Mouse (Mus musculus) ES-Bruce4 (cell line): ENCODE measurements around the gene Lpgat1. TPM values are rescaled to one million over a fixed set of nuclear protein-coding genes. Genes with fewer than 3 reads are reported as not detected.
A peak's percentile ranks its signal among the peaks of the same experiment; 100 is the strongest.

Experiments used
- H3K27ac ChIP-seq: 2 replicates; pipeline ENCODE4 v1.5.1; 2012; ENCODE audit warnings: low read length, inconsistent platforms; ENCODE audit not compliant: insufficient read depth
- H3K27me3 ChIP-seq: 2 replicates; pipeline ENCODE4 v1.6.1; 2012; ENCODE audit warnings: mild to moderate bottlenecking, low read length, inconsistent platforms; ENCODE audit not compliant: control insufficient read depth, poor library complexity, insufficient read depth, severe bottlenecking
- H3K36me3 ChIP-seq: 2 replicates; pipeline ENCODE4 v1.6.1; 2012; ENCODE audit warnings: inconsistent platforms, mild to moderate bottlenecking, low read length, moderate library complexity; ENCODE audit not compliant: control insufficient read depth, poor library complexity, insufficient read depth, severe bottlenecking
- H3K4me1 ChIP-seq: one replicate; pipeline ENCODE4 v1.8.1; 2011; ENCODE audit warnings: low read length; ENCODE audit not compliant: control insufficient read depth, insufficient read depth
- H3K4me3 ChIP-seq: 2 replicates; pipeline ENCODE4 v1.5.1; 2011; ENCODE audit warnings: low read depth, mild to moderate bottlenecking, low read length
- H3K9ac ChIP-seq: 2 replicates; pipeline ENCODE4 v1.6.1; 2012; ENCODE audit warnings: low read depth, mild to moderate bottlenecking, inconsistent platforms; ENCODE audit not compliant: poor library complexity, severe bottlenecking
- H3K9me3 ChIP-seq: replicated peaks from 2 replicates; pipeline ENCODE4 v1.6.1; 2012; ENCODE audit warnings: mild to moderate bottlenecking, low read length, inconsistent platforms; ENCODE audit not compliant: control insufficient read depth, poor library complexity, insufficient read depth, severe bottlenecking
- CTCF ChIP-seq: IDR thresholded peaks from one replicate; pipeline ENCODE4 v1.8.1; 2011; ENCODE audit warnings: low read depth, low read length
- EP300 ChIP-seq: IDR thresholded peaks from 2 replicates; pipeline ENCODE4 v1.6.1; 2011; ENCODE audit warnings: low read depth, low read length; ENCODE audit not compliant: insufficient read depth
- POLR2A ChIP-seq: IDR thresholded peaks from one replicate; pipeline ENCODE4 v1.8.1; 2011; ENCODE audit warnings: low read length; ENCODE audit not compliant: insufficient read depth
- polyA plus RNA-seq: library from polyadenylated mRNA; stranded (reverse); fragments of >200 nt; gene quantifications from 2 replicates; pipeline ENCODE4 v1.2.4, GENCODE M21; 2011; ENCODE audit warnings: low read depth; ENCODE audit not compliant: missing spikeins, insufficient read depth, insufficient read length

The Lpgat1 gene
- polyA plus RNA-seq, 1 experiment: 39.0 TPM

- no peaks in the 10 kb centered on the region for H3K9me3 ChIP-seq
- no peak overlapping the region for H3K9ac ChIP-seq
- H3K27ac ChIP-seq: no peak overlapping the region
- no peak for TF ChIP-seq POLR2A
- TF ChIP-seq CTCF: no peak
- no peak for TF ChIP-seq EP300
- peaks cover 13% of the 10 kb centered on the region for H3K36me3 ChIP-seq
- H3K4me3 ChIP-seq: no peak overlapping the region
- no peaks in the 10 kb centered on the region for H3K27me3 ChIP-seq
- no peaks in the 10 kb centered on the region for H3K4me1 ChIP-seq
Measured at GRCm38 (mm10) chr1:191819026-191819425, 101.4 kb downstream of the Lpgat1 start.

GRCm38 (mm10) chr1:191820951-191821325, 103.3 kb downstream of the Lpgat1 start:
- H3K36me3 ChIP-seq: peaks cover 30% of the 10 kb centered on the region
- no peaks in the 10 kb centered on the region for H3K9me3 ChIP-seq
- H3K4me3 ChIP-seq: peak overlapping the region; percentile 54
- no peaks in the 10 kb centered on the region for H3K27me3 ChIP-seq
- TF ChIP-seq EP300 (peak; percentile 50; the same call in 1 of the 2 replicates), POLR2A (no peak), CTCF (no peak)
- H3K4me1 ChIP-seq: no peaks in the 10 kb centered on the region
- H3K27ac ChIP-seq: peak overlapping the region; percentile 31; the same call in 1 of the 2 replicates
- 0 out of 2 replicates have a peak overlapping the region, but pooled peaks have one; percentile 7 for H3K9ac ChIP-seq

GRCm38 (mm10) chr1:191821326-191822091, 103.9 kb downstream of the Lpgat1 start, which contains the start of gene Nek2:
Gene Nek2 (plus strand): TSS chr1:191821444.
- Histone ChIP-seq H3K36me3 (peaks cover 35% of the 10 kb centered on the region), H3K4me3 (peak within 1 kb of the TSS; percentile 80), H3K4me1 (no peaks in the 10 kb centered on the region), H3K9ac (peak within 1 kb of the TSS; percentile 84), H3K9me3 (no peaks in the 10 kb centered on the region), H3K27me3 (no peaks in the 10 kb centered on the region), H3K27ac (peak within 1 kb of the TSS; percentile 31)
- TF ChIP-seq POLR2A (no peak), CTCF (no peak), EP300 (no peak; the same call in 1 of the 2 replicates)

- H3K9me3 ChIP-seq: no peaks in the 10 kb centered on the region
- H3K36me3 ChIP-seq: peaks cover 60% of the 10 kb centered on the region
- TF ChIP-seq EP300: no peak
- peak; percentile 38 for TF ChIP-seq CTCF
- no peak for TF ChIP-seq POLR2A
- H3K27me3 ChIP-seq: no peaks in the 10 kb centered on the region
- H3K4me3 ChIP-seq: no peak overlapping the region
- H3K27ac ChIP-seq: no peak overlapping the region
- H3K9ac ChIP-seq: no peak overlapping the region
- H3K4me1 ChIP-seq: no peaks in the 10 kb centered on the region
Measured at GRCm38 (mm10) chr1:191829124-191829523, 111.5 kb downstream of the Lpgat1 start.

- H3K4me1 ChIP-seq: no peaks in the 10 kb centered on the region
- H3K36me3 ChIP-seq: peaks cover 23% of the 10 kb centered on the region
- no peak overlapping the region for H3K27ac ChIP-seq
- H3K9ac ChIP-seq: no peak overlapping the region
- no peaks in the 10 kb centered on the region for H3K27me3 ChIP-seq
- no peak overlapping the region for H3K4me3 ChIP-seq
- no peaks in the 10 kb centered on the region for H3K9me3 ChIP-seq
- no peak for TF ChIP-seq POLR2A
Measured at GRCm38 (mm10) chr1:191833396-191833795, 115.8 kb downstream of the Lpgat1 start.

Other genes with a start within 250 kb of the Lpgat1 start
- 75.6 and 81.1 TPM in 2 replicates for gene Dtl, start 142.3 kb upstream of the Lpgat1 start, polyA plus RNA-seq
- gene Ints7, start 142.2 kb upstream of the Lpgat1 start, polyA plus RNA-seq: 58.1 and 60.6 TPM in 2 replicates
- gene Nek2, start 103.6 kb downstream of the Lpgat1 start, polyA plus RNA-seq: 79.5 and 80.3 TPM in 2 replicates
- 9.5 and 10.1 TPM in 2 replicates for gene Slc30a1, start 188.9 kb downstream of the Lpgat1 start, polyA plus RNA-seq